Mouse (Mus musculus) lung, postnatal 0 days (tissue): ENCODE results near the gene Clcc1. TPM values are rescaled to one million over a fixed set of nuclear protein-coding genes. Genes with fewer than 3 reads are reported as not detected.

Experiments used
- ATAC-seq: fragments of 200-750 bp; cut with Nextera tagmentation; 2 replicates; pipeline ENCODE4 v1.8.0; 2017; ENCODE audit warnings: moderate library complexity
- DNase-seq: peaks from one replicate; pipeline ENCODE4 v3.0.0-alpha.2; 2016; ENCODE audit warnings: low spot score
- H3K27ac ChIP-seq: fragments of 300-500 bp; sonication (generic); 2 replicates; pipeline ENCODE4 v1.5.1; 2014; ENCODE audit warnings: antibody characterized with exemption, mild to moderate bottlenecking, low read length, mixed read lengths
- H3K27me3 ChIP-seq: fragments of 300-500 bp; sonication (generic); replicated peaks from 2 replicates; pipeline ENCODE4 v1.6.1; 2014; ENCODE audit warnings: low read length, mixed read lengths; ENCODE audit not compliant: insufficient read depth
- H3K36me3 ChIP-seq: fragments of 300-500 bp; sonication (generic); 2 replicates; pipeline ENCODE4 v1.6.1; 2014; ENCODE audit warnings: low read length, mixed read lengths; ENCODE audit not compliant: insufficient read depth
- H3K4me1 ChIP-seq: fragments of 300-500 bp; sonication (generic); 2 replicates; pipeline ENCODE4 v1.6.1; 2014; ENCODE audit warnings: antibody characterized with exemption, low read depth, low read length, mixed read lengths; ENCODE audit not compliant: insufficient read depth
- H3K4me2 ChIP-seq: fragments of 300-500 bp; sonication (generic); replicated peaks from 2 replicates; pipeline ENCODE4 v1.6.1; 2014; ENCODE audit warnings: low read depth, mild to moderate bottlenecking, low read length, moderate library complexity, mixed read lengths
- H3K4me3 ChIP-seq: fragments of 300-500 bp; sonication (generic); 2 replicates; pipeline ENCODE4 v1.5.1; 2014; ENCODE audit warnings: low read depth, low read length
- H3K9ac ChIP-seq: fragments of 300-500 bp; sonication (generic); replicated peaks from 2 replicates; pipeline ENCODE4 v1.6.1; 2014; ENCODE audit warnings: low read depth, mild to moderate bottlenecking
- H3K9me3 ChIP-seq: fragments of 300-500 bp; sonication (generic); 2 replicates; pipeline ENCODE4 v1.6.1; 2016; ENCODE audit warnings: low read length, mixed read lengths
- CTCF ChIP-seq: IDR thresholded peaks from 2 replicates; pipeline ENCODE4 v1.5.1; 2016; ENCODE audit warnings: antibody characterized with exemption, mild to moderate bottlenecking
- EP300 ChIP-seq: IDR thresholded peaks from 2 replicates; pipeline ENCODE4 v1.6.1; 2016; ENCODE audit warnings: antibody characterized with exemption, mild to moderate bottlenecking, control low read depth
- WGBS: fragments of 180-500 bp; shearing (Covaris S2); extraction: QIAGEN DNeasy Blood & Tissue Kit; methylation state at CpG from one replicate; pipeline ENCODE4 v1.1.7; 2014; 5-methylcytosine and 5-hydroxymethylcytosine counted together
- polyA plus RNA-seq: library from polyadenylated mRNA; unstranded; fragments of >200 nt; fragmentation: Nextera tagmentation; extraction: Ambion mirVana; gene quantifications from 2 replicates; pipeline ENCODE4 v1.2.1, GENCODE M21; 2015

The Clcc1 gene
- polyA plus RNA-seq, 1 experiment from 2014 or later, result 63.6 TPM

DNA sequence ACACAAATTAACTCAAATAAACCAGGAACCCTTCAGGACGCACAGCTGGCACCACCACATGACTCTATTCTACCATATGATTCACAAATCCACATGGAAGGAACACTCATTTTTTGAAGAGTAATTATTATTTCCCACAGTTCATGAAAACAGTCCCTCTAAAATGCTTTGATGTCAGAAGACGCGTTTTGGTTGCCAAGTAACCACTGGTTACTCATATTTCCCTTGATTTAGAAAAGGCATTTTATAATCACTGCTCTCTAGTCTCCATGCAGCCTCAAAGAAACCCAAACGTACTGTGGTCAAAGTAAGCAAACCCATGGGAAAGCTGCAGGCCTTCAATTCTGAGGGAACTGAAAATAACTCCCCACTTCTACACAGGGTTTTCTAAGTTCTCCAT lies 36.3 kb downstream of the Clcc1 start:
- H3K9me3 ChIP-seq, result no peaks in the 10 kb centered on the region
- peak; percentile 67 for DNase-seq
- no peak for TF ChIP-seq EP300
- TF ChIP-seq CTCF, result no peak
- no peaks in the 10 kb centered on the region for H3K4me1 ChIP-seq
- no peaks in the 10 kb centered on the region for H3K27me3 ChIP-seq
- H3K4me2 ChIP-seq, result no peak overlapping the region
- peak; percentile 56 for ATAC-seq
- no peak overlapping the region for H3K4me3 ChIP-seq
- no peak overlapping the region for H3K27ac ChIP-seq
- WGBS, result 53% methylated on average over 4 of the region's 4 CpGs
- H3K36me3 ChIP-seq, result no peaks in the 10 kb centered on the region
- H3K9ac ChIP-seq, result no peak overlapping the region

DNA sequence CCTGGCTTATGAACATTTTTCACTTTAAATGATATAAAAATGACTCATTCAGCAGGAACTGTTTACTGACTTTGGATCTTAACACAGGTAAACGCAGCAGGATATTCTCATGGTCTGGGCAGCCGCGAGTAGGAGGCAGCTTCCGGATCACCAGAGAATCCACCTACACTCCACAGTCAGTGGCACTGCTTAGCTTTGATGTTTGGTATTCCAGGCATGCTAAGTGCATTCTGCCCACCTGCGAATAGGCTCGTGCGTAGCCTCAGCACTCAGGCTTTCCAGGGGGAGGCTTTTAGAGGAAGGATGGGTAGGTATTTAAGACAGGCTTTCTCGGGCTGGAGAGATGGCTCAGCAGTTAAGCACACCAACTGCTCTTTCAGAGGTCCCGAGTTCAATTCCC lies 40.6 kb downstream of the Clcc1 start:
- no peak overlapping the region; the same call in 1 of the 2 replicates for H3K27ac ChIP-seq
- ATAC-seq, result peak; percentile 97
- WGBS, result 67% methylated on average over 9 of the region's 9 CpGs
- H3K9me3 ChIP-seq, result no peaks in the 10 kb centered on the region
- H3K4me1 ChIP-seq, result no peaks in the 10 kb centered on the region
- H3K27me3 ChIP-seq, result no peaks in the 10 kb centered on the region
- no peak overlapping the region for H3K9ac ChIP-seq
- H3K36me3 ChIP-seq, result no peaks in the 10 kb centered on the region
- no peak overlapping the region for H3K4me2 ChIP-seq
- DNase-seq, result peak; percentile 77
- no peak for TF ChIP-seq CTCF
- peak; percentile 73; the same call in 1 of the 2 replicates for TF ChIP-seq EP300
- no peak overlapping the region for H3K4me3 ChIP-seq

DNA sequence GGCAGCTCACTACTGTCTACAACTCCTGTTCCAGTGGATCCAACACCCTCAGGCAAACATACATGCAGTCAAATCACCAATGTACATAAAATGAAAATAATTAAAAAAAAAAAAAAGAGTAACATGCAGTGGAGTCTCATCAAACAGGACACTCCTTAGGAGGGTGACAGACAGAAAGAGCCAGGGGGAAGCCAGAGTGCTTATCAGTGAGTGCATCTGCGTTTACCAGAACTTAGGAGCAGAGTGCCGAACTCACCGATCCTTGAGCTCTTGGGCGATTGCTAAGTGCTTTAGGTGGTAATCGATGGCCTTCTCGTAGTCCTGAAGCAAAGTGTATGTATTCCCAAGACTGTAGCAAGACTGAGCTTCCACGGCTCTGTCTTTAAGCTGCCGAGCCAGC lies 44.9 kb downstream of the Clcc1 start:
- H3K36me3 ChIP-seq, result no peaks in the 10 kb centered on the region
- no peak overlapping the region for H3K9ac ChIP-seq
- ATAC-seq (no peak), DNase-seq (no peak)
- H3K27ac ChIP-seq, result no peak overlapping the region
- no peak for TF ChIP-seq EP300
- TF ChIP-seq CTCF, result no peak
- no peaks in the 10 kb centered on the region for H3K27me3 ChIP-seq
- H3K4me3 ChIP-seq, result no peak overlapping the region
- H3K4me1 ChIP-seq, result no peaks in the 10 kb centered on the region
- 88% methylated on average over 8 of the region's 8 CpGs for WGBS
- no peaks in the 10 kb centered on the region for H3K9me3 ChIP-seq
- no peak overlapping the region for H3K4me2 ChIP-seq

DNA sequence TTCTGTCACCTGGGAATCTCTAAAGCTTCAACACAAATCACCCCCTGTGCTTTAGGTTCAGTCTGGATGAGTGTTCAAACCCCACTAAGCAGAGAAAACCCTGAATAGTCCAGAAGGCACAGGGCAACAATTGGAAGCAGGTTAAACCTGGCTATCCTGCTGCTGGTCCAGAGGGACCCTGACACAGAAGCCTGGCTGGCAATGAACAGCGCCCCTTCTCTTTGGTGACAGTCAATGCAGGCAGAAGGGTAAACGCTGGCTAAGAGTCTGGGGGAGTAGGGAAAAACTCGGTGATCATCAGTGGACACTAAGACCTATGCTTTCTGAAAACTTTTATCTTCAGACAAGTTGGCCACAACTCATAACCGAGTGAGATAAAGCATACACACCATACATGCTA lies 46.1 kb downstream of the Clcc1 start:
- Histone ChIP-seq H3K4me1 (no peaks in the 10 kb centered on the region), H3K4me2 (no peak overlapping the region), H3K4me3 (no peak overlapping the region), H3K27ac (no peak overlapping the region), H3K27me3 (no peaks in the 10 kb centered on the region), H3K36me3 (no peaks in the 10 kb centered on the region), H3K9ac (no peak overlapping the region), H3K9me3 (no peaks in the 10 kb centered on the region)
- 88% methylated on average over 4 of the region's 4 CpGs for WGBS
- TF ChIP-seq EP300 (no peak), CTCF (no peak)
- no peak for DNase-seq
- ATAC-seq, result no peak

DNA sequence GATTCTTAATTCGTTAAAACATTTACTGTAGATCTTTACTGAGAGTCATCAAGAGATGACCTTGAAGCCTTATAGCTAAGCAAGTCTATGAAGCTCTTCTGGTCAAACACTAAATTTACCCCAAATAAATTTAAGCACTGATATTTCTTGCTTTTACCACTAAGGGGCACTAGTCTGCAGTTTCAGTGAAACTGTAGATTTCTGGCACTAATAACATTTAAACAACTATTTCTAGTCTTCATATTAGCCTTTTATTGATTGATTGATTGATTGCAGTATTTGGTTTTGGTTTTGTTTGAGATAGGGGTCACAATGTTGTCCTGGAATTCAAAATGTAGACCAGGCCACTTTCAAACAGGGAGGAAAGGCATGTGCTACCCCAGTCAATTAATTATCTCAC lies 47.5 kb downstream of the Clcc1 start:
- Histone ChIP-seq H3K9me3 (no peaks in the 10 kb centered on the region), H3K9ac (no peak overlapping the region), H3K4me3 (no peak overlapping the region), H3K27ac (no peak overlapping the region), H3K27me3 (no peaks in the 10 kb centered on the region), H3K4me1 (no peaks in the 10 kb centered on the region), H3K4me2 (no peak overlapping the region), H3K36me3 (no peaks in the 10 kb centered on the region)
- DNase-seq, result peak; percentile 81
- no peak for ATAC-seq
- WGBS, result 82% methylated on average over 1 of the region's 1 CpGs
- TF ChIP-seq CTCF (peak; percentile 69), EP300 (no peak)

DNA sequence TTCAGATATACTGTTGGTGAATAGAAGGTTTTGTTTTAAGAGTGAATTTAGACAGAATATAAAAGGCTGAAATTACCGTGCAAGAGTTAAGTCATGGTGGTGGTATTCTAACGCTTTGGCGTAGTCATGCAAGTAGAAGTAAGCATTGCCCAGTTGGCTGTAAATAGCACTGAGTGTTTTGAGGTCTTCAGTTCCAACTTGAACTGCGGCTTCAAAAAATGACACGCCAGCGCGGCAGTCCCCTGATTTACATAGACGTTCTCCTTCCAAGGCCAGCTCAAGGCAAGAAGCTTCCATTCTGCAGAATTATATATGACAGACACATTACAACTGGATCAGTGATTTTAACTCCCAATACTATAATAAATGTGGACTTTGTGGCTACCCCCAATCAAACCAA lies 49.1 kb downstream of the Clcc1 start:
- Histone ChIP-seq H3K9ac (no peak overlapping the region), H3K4me2 (no peak overlapping the region), H3K27ac (no peak overlapping the region), H3K9me3 (no peaks in the 10 kb centered on the region), H3K4me1 (no peaks in the 10 kb centered on the region), H3K27me3 (no peaks in the 10 kb centered on the region), H3K36me3 (no peaks in the 10 kb centered on the region), H3K4me3 (no peak overlapping the region)
- TF ChIP-seq CTCF (no peak), EP300 (no peak)
- no peak for ATAC-seq
- no peak for DNase-seq
- WGBS, result 93% methylated on average over 8 of the region's 8 CpGs

DNA sequence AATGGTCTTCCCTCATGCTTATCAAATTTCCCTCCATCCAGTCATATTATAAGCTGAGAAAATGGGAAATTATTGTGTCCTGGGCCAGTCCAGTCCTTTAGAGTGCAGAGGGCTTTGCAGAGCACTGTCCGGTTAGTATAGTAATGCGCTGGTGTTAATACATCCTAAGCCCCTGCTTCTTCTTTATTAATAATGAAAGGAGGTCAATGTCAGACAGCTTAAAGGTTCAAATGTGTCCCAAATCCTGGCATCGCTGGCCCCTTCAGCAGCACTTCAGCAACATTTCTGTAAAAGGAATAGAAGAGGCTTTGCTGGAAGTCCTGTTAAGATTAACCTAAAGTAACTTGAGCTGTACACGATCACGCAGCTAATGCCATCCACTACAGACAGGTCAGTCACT lies 57.6 kb downstream of the Clcc1 start:
- Histone ChIP-seq H3K27ac (no peak overlapping the region), H3K27me3 (no peaks in the 10 kb centered on the region), H3K9ac (no peak overlapping the region), H3K4me3 (no peak overlapping the region), H3K4me2 (no peak overlapping the region), H3K9me3 (no peaks in the 10 kb centered on the region), H3K4me1 (no peaks in the 10 kb centered on the region), H3K36me3 (no peaks in the 10 kb centered on the region)
- no peak for ATAC-seq
- TF ChIP-seq CTCF, result no peak
- no peak for TF ChIP-seq EP300
- 93% methylated on average over 5 of the region's 5 CpGs for WGBS
- no peak for DNase-seq
